Mouse (Mus musculus): ENCODE data around the gene Cyp2j8.
"Not testable (repeated sequence)": the region's sequence is repeated elsewhere in the genome, so short reads cannot be mapped to it uniquely, and the experiment has no call there.

Gene Cyp2j8

GRCm38 (mm10) chr4:96507286-96507685 lies at the start of gene Cyp2j8:
Cyp2j8 (minus strand) TSS chr4:96507386.
- DNase-seq (ENCODE audit: low read depth, low spot score), result no peak
- H3K27me3 ChIP-seq (ENCODE audit: control insufficient read depth, insufficient read depth, low read length, poor library complexity, severe bottlenecking), result no peaks in the 10 kb centered on the region
- H3K36me3 ChIP-seq (ENCODE audit: control insufficient read depth, insufficient read depth, low read length, poor library complexity, severe bottlenecking), result no peaks in the 10 kb centered on the region

- Histone ChIP-seq H3K27me3 (ENCODE audit: control insufficient read depth, insufficient read depth, low read length, poor library complexity, severe bottlenecking) (no peaks in the 10 kb centered on the region), H3K36me3 (ENCODE audit: control insufficient read depth, insufficient read depth, low read length, poor library complexity, severe bottlenecking) (no peaks in the 10 kb centered on the region)
- DNase-seq (ENCODE audit: low read depth, low spot score), result no peak
Measured at GRCm38 (mm10) chr4:96553133-96553819, 46.1 kb upstream of the Cyp2j8 start, which contains the start of gene Cyp2j6. Cyp2j6 (minus strand) TSS chr4:96553661.

DNA sequence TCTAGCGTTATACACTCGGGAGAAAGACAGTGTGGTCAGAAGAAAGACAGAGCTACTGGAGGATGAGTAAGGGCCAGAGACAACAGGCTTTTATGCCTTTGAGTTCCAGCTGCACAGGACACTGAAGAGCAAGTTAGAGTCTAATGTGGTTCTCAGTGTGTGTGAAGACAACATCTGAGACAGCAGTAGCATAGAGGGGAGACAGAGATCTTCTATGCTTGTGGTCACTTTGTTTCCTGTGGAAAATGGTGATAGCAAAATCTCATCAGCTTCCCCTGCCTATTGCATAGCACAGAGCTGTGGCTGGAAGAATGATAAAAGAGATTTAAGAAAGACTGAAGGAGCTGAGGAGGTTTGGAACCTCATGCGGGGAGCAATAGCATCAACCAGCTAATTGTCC lies 44.4 kb upstream of the Cyp2j8 start:
- Histone ChIP-seq H3K27me3 (ENCODE audit: control insufficient read depth, insufficient read depth, low read length, poor library complexity, severe bottlenecking) (no peaks in the 10 kb centered on the region), H3K36me3 (ENCODE audit: control insufficient read depth, insufficient read depth, low read length, poor library complexity, severe bottlenecking) (no peaks in the 10 kb centered on the region)
- no peak for DNase-seq (ENCODE audit: low read depth, low spot score)

- no peak for DNase-seq (ENCODE audit: low read depth, low spot score)
- H3K36me3 ChIP-seq (ENCODE audit: control insufficient read depth, insufficient read depth, low read length, poor library complexity, severe bottlenecking), result no peaks in the 10 kb centered on the region
- H3K27me3 ChIP-seq (ENCODE audit: control insufficient read depth, insufficient read depth, low read length, poor library complexity, severe bottlenecking), result no peaks in the 10 kb centered on the region
Measured at GRCm38 (mm10) chr4:96545976-96546375, 38.8 kb upstream of the Cyp2j8 start.

GRCm38 (mm10) chr4:96525772-96526171 lies 18.6 kb upstream of the Cyp2j8 start:
- H3K27me3 ChIP-seq (ENCODE audit: control insufficient read depth, insufficient read depth, low read length, poor library complexity, severe bottlenecking), result no peaks in the 10 kb centered on the region
- DNase-seq (ENCODE audit: low read depth, low spot score), result no peak
- no peaks in the 10 kb centered on the region for H3K36me3 ChIP-seq (ENCODE audit: control insufficient read depth, insufficient read depth, low read length, poor library complexity, severe bottlenecking)

GRCm38 (mm10) chr4:96522256-96522655 lies 15.1 kb upstream of the Cyp2j8 start:
- DNase-seq (ENCODE audit: low read depth, low spot score), result no peak
- Histone ChIP-seq H3K27me3 (ENCODE audit: control insufficient read depth, insufficient read depth, low read length, poor library complexity, severe bottlenecking) (no peaks in the 10 kb centered on the region), H3K36me3 (ENCODE audit: control insufficient read depth, insufficient read depth, low read length, poor library complexity, severe bottlenecking) (no peaks in the 10 kb centered on the region)

GRCm38 (mm10) chr4:96510083-96510482 lies 2.9 kb upstream of the Cyp2j8 start:
- DNase-seq (ENCODE audit: low read depth, low spot score), result no peak
- no peaks in the 10 kb centered on the region for H3K27me3 ChIP-seq (ENCODE audit: control insufficient read depth, insufficient read depth, low read length, poor library complexity, severe bottlenecking)
- H3K36me3 ChIP-seq (ENCODE audit: control insufficient read depth, insufficient read depth, low read length, poor library complexity, severe bottlenecking), result no peaks in the 10 kb centered on the region

GRCm38 (mm10) chr4:96463311-96464060 lies 43.7 kb downstream of the Cyp2j8 start:
- H3K36me3 ChIP-seq (ENCODE audit: control insufficient read depth, insufficient read depth, low read length, poor library complexity, severe bottlenecking); DNase-seq (ENCODE audit: low read depth, low spot score): not testable (repeated sequence)

More at GRCm38 (mm10) chr4:96463311-96464060, 43.7 kb downstream of the Cyp2j8 start:
- H3K27me3 ChIP-seq (ENCODE audit: control insufficient read depth, insufficient read depth, low read length, poor library complexity, severe bottlenecking), result not testable (repeated sequence)

All from splenic B cell, adult 2 months (primary cell).